Mouse (Mus musculus): Measurements from ENCODE around the gene Cdnf.

Cdnf gene

DNA sequence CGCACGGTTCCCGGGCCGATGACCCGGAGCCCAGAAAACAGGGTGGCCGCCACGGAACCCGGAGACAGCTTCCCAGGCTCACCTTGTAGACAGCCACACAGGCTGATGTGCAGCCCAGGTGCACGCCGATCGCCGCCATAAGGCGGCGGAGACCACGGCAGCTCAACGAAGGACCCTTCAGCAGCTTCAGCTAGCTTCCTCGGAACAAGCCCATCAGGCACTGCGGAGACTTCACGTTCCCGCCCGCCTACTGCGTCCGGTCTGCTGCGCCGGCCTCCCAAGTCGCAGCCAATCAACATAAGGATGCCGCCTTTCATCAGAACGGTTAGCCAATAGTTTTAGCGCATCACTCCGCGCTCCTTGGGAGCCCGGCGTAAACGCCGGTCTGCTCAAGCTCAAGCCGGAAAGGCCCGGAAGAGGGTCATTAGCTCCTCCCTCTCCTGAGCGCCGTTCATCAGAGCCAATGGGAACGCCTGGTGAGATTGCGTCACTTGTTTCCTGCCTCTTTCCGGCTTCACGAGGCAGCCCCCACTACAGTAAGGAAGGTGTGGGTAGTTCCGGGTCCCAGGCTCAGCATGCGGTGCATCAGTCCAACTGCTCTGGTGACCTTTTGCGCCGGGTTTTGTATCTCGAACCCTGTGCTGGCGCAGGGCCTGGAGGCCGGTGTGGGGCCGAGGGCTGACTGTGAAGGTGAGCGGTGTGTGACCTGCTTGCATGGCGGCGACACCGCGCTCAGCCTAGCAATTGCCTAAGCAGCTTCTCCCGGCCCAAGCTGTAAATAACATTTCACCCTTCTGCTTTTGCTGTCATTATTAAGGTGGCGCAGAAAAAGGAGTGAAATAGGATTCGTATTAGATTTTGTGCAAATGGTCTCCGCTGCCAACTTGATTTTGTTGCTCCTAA, at the start of gene Cdnf, which contains the start of the genes Gm45902 and Hspa14:
Cdnf (plus strand) TSS at position 479 of the 903 bp plus-strand sequence.
Gm45902 (minus strand) TSS at position 239 of the 903 bp plus-strand sequence.
Hspa14 (minus strand) TSS at position 263 of the 903 bp plus-strand sequence.
- DNase-seq (ENCODE audit: low spot score in 2 of 2), result peak; percentile 93

DNA sequence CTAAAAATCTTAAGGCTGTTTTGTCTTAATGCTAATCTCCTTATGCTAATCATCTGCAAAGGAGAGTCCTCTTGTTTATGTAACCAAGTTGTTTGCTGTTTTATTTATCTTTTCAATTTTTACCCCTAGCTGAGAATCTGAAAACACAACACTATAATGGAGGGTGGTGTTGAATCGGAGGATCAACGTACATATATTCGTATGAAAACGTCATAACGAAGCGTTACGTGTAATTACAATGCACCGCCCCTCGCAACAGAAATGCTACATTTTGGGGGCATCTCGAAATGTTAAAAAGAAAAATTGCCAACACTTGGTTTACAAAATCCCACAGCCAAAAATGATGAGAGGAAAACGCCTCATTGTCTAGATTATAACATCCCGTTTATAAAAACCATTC, 38.9 kb upstream of the Cdnf start:
- no peak for DNase-seq (ENCODE audit: low spot score in 2 of 2)

DNA sequence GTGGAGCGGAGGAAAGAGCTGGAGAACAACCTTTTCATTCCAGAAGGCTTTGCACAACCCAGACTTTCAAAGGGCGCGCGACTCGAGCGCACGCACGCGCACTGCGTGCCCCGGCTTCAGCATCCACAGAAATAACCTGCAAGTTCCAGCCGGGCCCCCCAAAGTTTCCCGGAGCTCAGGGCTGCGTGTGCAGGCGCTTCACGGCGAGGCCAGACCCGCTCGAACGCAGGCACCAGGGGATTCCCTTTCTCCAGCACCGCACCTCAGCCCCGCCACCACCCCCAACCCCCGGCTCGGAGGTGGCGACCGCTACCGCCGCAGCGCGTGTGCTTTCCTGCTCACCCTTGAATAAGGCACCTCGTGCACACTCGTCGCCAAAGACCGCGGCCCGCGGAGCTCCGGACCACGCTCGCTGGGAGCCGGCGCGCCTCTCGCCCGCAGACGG, 38.4 kb upstream of the Cdnf start:
- peak in 1 of 2 experiments; percentile 48 for DNase-seq (ENCODE audit: low spot score in 2 of 2)

DNA sequence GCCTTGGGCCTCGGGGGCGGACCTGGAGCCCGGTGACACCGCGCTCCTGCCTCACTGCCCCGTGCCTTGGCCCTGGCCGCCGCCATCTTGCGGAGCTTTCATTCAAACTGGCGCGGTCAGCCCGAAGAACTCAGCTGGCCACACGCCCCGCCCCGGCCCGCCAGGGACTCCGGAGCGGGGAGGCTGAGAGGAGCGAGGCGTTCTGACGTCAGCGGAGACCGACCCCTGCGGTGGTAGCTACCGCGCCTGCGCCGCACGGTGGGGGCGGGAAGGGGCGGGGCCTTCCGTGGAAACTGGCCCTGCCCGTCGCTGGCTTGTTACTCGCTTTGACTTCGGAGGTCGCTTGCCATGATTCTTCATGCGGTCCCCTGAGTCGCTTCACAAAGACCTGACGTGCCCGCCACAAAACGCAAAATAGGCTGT, 38.0 kb upstream of the Cdnf start, which contains the start of gene Suv39h2:
Suv39h2 (minus strand) TSS at position 171 of the 423 bp plus-strand sequence.
- DNase-seq (ENCODE audit: low spot score in 2 of 2), result peak; percentile 95 to 97

DNA sequence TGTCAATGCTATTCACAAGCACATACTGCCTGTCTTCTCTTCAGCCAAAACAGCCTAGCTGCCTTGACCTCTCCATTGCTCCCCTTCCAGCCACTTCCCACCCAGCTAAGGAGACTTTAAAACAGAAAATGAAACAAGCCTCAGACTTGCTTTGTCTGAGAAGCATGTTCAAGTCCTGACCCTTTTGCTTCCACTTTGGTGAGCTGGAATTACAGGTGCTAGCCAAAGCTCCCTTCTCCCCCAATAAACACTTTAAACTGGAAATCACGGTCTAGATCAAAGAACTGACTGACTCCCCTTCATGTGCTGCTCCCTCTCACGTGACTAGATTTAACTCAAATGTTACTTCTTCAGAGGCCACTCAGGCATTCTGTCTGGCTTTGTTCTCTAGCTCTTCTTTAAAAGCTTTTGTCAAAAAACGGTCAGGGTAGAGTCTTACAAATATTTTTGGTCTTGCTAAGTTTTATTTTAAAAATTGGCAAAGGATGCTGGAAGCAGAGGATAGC, 37.0 kb upstream of the Cdnf start:
- DNase-seq (ENCODE audit: low spot score in 2 of 2), result no peak

DNA sequence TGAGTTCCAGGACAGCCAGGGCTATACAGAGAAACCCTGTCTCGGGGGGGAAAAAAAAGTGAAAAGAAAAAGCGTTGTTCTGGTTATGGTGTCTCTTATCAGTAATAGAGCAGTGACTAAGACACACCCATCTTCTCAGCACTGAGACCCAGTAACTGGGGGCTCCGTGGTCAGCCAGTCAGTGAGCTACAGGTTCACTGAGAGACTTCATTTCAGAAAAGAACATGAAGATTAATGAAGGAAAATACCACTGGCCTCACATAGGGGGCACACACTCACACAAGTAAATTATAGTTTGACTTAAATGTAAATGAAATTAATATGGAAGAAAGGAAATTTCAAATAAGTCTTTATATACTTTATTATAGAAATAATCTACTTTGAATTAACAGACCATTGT, 32.6 kb upstream of the Cdnf start:
- DNase-seq (ENCODE audit: low spot score in 2 of 2), result no peak

DNA sequence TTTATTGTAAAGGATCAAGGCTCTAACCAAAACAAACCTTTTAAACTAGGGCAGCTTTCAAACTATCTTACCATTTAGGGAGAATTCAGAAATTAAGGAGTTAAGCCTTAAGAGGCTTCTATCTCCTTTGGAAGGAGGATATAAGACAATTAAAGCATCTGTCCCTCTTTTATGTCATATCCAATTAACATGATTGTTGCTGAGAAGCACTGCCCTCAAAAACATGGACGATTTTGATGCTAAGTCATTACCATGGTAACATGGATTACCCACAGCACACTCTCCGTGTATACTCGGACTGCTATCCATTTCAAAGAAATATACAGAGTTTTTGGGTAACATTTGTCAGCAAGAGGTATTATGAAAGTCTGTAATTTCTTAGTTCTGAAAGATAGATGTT, 23.0 kb upstream of the Cdnf start:
- no peak for DNase-seq (ENCODE audit: low spot score in 2 of 2)

DNA sequence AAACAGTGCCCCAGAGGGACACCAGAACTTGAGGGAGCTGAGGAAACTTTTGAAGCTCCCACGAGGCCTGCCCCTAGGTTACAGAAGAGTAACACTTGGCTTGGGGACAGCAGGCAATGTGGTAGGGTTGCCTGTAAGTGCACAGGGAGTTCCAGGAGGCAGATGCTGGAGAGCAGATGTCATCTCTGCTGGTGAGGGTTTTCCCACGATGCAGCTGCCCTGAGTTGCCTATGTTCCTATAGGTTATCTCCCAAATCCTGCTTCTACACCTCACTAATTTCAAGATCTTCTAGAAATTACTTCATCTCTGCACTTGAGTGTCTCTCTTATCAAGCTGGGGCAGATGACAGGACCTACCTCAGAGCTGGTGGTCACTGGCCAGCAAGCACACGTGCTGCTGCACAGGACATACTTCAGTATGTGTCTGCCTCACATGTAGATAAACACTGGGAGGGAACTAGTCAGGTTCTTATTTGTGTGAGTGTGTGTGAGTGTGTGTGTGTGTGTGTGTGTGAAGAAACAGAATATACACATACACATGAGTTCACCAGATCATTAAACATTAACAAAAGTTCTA, 18.9 kb upstream of the Cdnf start:
- peak in 1 of 2 experiments; percentile 46 for DNase-seq (ENCODE audit: low spot score in 2 of 2)

DNA sequence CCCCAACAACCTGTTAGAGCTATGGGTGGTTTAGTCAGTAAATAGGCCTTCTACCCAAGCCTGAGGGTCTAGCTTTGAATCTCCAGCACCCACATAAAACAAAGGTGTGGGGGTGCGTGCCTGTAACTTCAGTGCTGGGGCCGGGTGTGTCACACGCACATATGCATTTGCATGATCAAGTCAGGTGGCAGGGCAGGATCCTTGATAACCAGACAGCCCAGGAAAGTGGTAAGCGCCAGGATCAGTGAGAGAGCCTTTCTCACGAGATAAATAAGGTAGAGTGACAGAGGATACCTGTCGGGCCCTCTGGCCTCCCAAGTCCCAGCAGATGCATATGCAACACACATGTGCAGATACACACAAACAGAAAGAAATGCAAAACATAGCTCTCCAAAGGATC, 13.3 kb upstream of the Cdnf start:
- DNase-seq (ENCODE audit: low spot score in 2 of 2), result no peak

DNA sequence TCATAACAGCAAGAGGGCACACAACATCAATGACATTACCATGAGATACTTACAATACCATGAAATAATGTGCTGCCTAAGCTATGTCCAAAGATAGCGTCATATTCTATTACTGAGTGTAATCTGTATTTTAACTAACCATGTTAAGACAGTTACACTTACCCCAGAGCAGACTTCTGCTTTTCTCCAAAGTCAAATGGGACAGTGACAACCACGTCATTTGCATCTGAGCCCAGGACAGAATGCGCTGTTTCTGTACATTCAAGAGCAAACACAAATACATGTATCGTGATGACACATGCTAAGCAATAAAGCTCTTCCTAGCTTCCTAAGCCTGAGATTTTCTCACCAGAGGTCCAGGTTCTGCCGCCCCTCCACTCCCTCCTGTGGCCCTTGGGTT, 11.9 kb upstream of the Cdnf start:
- no peak for DNase-seq (ENCODE audit: low spot score in 2 of 2)

DNA sequence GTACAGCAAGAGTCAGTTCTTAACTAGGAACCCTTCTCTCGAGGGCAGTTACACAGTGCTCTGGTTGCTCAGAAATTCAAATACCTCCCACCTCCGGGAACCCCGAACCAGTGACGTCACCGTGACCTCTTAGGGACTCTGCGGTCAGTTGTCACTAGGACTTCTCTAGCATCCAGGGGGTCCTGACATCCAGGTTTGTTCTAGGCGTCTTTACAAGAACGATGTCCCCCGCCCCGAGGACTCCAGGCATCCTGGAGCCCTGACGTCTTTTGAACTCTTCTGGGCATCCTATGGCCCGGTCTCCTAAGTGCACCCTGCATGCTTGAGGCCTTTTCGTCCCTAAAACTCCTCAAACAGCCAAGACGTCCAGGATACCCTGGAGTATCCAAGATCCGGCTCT, 754 bp upstream of the Cdnf start:
- DNase-seq (ENCODE audit: low spot score in 2 of 2), result no peak

DNA sequence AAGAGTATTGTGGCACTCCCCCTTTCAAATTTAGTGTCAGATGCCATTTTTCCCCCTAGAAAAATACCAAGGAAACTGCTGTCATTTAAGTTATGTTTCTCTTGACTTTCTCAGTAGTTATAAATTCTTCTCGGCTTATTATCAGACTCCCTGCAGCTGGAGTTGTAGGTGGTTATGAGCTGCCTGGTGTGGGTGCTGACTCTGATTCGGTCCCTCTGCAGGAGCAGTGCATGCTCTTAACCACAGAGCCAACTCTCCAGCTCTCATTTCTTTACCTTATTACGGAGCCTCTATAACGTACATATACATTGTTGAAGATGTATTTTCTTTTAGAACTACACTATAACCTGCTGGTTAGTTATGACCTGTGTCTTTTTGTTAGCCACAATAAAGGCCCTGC, 9.7 kb downstream of the Cdnf start:
- DNase-seq (ENCODE audit: low spot score in 2 of 2), result no peak

DNA sequence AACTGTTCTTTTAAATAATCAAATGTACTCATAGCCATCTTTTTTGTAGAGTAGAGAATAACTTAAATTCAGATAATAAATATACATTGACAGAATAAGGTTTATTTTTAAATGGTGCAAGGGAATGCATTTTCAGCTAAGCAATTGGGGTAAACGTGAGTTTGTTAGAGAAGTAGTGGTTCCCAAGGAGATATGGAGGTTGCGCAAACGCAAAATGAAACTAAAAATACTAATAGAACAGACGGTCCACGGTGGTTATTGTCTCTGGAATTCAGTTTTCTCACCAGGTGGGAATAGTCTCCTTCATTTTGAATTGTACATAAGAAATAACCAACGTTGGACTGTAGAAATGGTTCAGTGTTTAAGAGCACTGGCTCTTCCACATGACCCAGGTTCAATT, 13.5 kb downstream of the Cdnf start:
- DNase-seq (ENCODE audit: low spot score in 2 of 2), result no peak

DNA sequence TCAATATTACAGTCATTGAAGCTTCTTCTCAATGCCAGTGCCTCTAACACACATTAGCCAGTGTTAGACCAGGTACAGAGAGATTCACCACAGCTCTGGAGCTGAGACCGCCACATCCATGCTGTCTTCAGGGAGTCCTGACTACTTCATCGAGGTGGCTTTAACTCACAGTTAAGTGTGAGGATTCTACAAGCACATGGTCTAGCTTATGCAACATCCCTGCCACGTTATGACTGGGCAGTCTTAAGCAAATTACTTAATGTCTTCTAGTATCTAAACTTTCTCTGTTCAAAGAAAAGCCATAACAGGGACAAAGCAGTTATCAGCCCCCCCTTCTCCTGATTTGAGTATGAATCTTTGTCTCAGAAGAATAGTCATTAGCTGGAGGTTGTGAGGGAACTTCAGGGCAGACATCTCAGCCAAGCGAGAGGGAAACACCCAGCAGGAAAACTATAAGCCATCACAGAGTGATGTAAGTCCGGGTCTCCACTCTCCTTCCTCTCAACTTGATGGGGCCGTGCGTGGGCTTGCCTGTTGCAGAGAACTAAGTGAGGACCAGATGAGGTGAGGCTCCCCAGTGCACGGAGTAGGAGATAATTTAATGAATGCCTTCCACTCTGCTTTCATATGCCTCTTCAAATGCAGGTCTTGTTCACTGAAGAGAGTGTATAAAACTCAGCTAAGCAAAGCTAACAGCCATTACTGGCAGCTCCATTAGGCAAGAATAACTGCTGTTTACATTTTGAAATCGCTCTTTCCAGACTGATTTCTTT, 28.7 kb downstream of the Cdnf start:
- no peak for DNase-seq (ENCODE audit: low spot score in 2 of 2)

DNA sequence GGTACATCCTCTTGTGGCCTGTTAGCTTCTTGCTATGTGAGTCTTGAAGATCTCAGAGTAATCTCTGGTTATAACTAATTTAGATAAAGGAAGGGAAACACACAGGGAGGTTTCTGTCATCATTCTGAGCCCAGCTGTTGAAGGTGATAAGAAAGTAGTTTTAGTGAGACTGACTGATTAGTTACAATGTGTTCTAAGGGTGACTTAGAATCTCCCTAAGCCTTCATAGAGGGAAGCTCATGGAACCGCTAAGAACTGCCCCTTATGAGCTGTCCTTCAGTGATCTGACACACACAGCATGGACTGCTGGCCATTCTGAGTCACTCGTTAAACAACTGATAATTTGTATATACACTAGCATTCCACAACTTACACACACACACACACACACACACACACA, 33.2 kb downstream of the Cdnf start:
- no peak for DNase-seq (ENCODE audit: low spot score in 2 of 2)

DNA sequence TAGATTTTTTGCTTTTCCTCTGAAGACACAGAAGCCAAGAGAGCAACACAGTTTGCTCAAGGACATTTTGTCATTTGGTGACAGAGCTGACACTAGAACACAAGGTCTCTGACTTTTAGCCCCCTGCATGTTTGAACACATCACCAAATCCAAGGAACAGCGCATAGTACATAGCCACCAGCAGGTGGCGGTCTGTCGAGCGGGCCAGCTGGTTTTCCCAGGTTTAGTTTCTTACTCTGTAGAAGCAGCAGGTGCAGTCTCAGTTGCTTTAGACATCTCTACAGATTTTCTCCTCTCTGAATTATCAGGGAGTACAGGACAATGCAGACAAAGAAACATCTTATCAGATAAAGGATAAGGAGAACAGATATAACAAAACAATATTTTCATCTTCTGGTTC, 33.8 kb downstream of the Cdnf start:
- peak; percentile 21 to 64 for DNase-seq (ENCODE audit: low spot score in 2 of 2)

DNA sequence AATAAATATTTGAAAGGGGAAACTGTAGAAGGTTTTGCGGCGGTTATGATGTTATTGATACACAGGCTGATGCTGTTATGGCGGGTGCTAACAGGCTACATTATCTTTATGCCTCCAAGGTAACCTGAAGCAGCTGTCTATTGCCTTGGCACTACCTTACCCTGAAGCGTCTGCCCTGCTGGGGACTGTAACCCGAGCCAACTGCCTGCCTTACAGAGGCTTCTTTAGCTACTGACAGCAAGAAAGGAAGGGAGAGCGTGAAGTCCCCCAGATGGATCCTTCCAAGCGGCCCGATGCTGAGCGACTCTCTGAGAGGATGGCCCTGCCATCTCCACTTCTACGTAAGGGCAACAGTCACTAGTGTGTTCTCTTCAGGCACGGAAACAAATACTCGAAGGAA, 57.4 kb downstream of the Cdnf start, which contains the start of gene Fam107b:
Fam107b (plus strand) TSS at position 303 of the 400 bp plus-strand sequence.
- no peak for DNase-seq (ENCODE audit: low spot score in 2 of 2)

DNA sequence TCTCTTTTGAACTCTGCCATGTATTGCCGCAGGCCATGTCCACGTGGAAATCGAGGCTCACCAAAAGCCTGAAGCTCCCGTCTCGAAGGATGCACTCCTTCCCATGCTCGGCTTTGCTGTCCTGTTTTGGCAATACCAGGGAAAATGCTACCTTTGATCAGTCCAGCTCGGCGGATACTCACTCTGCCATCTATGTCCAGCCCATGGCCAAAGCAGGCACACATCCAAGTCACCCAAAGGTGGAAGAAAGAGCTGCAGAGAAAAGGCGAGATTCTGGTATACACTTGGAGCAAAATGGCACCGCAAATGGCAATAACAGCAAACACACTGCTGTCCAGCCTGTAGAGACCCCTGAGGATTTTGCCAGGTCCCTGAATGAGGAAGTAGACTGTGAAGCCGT, 57.8 kb downstream of the Cdnf start:
- no peak for DNase-seq (ENCODE audit: low spot score in 2 of 2)

DNA sequence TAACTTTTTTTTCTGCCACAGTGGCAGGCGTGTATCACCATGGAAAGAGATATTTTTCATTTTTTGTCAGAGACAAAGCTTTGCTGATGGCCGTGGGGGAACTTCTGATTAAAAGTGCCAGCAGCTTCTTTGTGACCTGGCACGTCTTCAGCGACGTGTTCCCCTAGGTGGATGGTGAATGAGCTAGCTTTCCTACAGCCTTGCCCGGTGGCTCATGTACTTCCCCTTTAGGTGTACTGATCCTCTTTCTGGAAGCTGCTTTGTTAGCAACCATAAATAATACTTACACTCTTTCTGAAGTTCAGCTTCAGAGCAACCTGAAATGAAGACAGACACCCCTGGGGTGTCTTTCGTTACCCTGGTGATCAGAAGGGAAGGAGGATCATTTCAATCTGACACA, 61.1 kb downstream of the Cdnf start:
- no peak for DNase-seq (ENCODE audit: low spot score in 2 of 2)

DNA sequence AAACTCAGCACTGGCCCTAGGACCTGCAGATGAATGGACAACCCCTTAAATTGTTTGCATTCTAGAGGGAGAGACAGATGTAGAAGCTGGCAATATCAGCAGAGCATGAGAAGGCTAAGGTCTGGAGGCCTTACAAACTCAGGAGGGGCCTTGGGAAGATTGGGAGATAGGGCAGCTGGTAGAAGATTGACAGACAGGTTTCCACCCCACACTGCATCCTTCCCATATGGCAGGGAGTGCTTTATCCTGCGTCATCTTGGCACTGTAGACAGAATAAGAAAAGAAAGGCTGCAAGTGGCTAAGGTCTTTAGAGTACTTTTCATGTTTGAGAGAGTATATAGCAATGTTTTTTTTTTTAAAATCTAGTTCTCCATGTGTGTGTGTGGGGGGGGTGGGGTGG, 62.3 kb downstream of the Cdnf start:
- DNase-seq (ENCODE audit: low spot score in 2 of 2), result no peak
